Mouse (Mus musculus) olfactory bulb, adult 2 months (tissue): ENCODE results near the gene A630001G21Rik.

Source experiments
- CTCF ChIP-seq: fragments of 200-500 bp; IDR thresholded peaks from 2 replicates; pipeline ENCODE4 v1.5.1; 2012; ENCODE audit warnings: low read depth, mild to moderate bottlenecking, low read length, moderate library complexity; ENCODE audit not compliant: insufficient read depth
- POLR2A ChIP-seq: fragments of 200-500 bp; IDR thresholded peaks from 2 replicates; pipeline ENCODE4 v1.6.1; 2012; ENCODE audit warnings: mild to moderate bottlenecking, low read depth, low read length, moderate library complexity; ENCODE audit not compliant: insufficient read depth

GRCm38 (mm10) chr1:85746511-85746910 lies 31.9 kb downstream of the A630001G21Rik start:
- no peak for TF ChIP-seq POLR2A
- TF ChIP-seq CTCF, result no peak
